Mouse (Mus musculus) testis, adult 2 months (tissue): ENCODE measurements at regions not wholly inside any gene's neighbourhood (a gene's known extent, or its start where the extent isn't known, plus 50 kb on each side); places are given as distances from the start of the nearest gene placed in this dataset.

Experiments used
- H3K27ac ChIP-seq: fragments of 200-500 bp; 2 replicates; pipeline ENCODE4 v1.5.1; 2012; ENCODE audit warnings: low read depth, low read length; ENCODE audit not compliant: control insufficient read depth, insufficient read depth
- H3K27me3 ChIP-seq: fragments of 200-500 bp; 2 replicates; pipeline ENCODE4 v1.6.1; 2012; ENCODE audit warnings: mild to moderate bottlenecking, low read length, moderate library complexity; ENCODE audit not compliant: control insufficient read depth, insufficient read depth
- H3K36me3 ChIP-seq: fragments of 200-500 bp; 2 replicates; pipeline ENCODE4 v1.6.1; 2012; ENCODE audit warnings: mild to moderate bottlenecking, low read length; ENCODE audit not compliant: control insufficient read depth, insufficient read depth
- H3K4me1 ChIP-seq: fragments of 200-500 bp; 2 replicates; pipeline ENCODE4 v1.6.1; 2012; ENCODE audit warnings: low read length; ENCODE audit not compliant: control insufficient read depth, insufficient read depth
- H3K4me3 ChIP-seq: fragments of 200-500 bp; 2 replicates; pipeline ENCODE4 v1.5.1; 2012; ENCODE audit warnings: low read depth, mild to moderate bottlenecking, low read length, moderate library complexity, mixed read lengths; ENCODE audit not compliant: control insufficient read depth
- CTCF ChIP-seq: fragments of 200-500 bp; IDR thresholded peaks from 2 replicates; pipeline ENCODE4 v1.5.1; 2012; ENCODE audit warnings: low read depth, mild to moderate bottlenecking, inconsistent platforms, low read length, moderate library complexity; ENCODE audit not compliant: control insufficient read depth, insufficient read depth, insufficient replicate concordance
- POLR2A ChIP-seq: fragments of 200-500 bp; IDR thresholded peaks from 2 replicates; pipeline ENCODE4 v1.6.1; 2012; ENCODE audit warnings: low read depth, mild to moderate bottlenecking, inconsistent platforms, low read length, moderate library complexity; ENCODE audit not compliant: control insufficient read depth

DNA sequence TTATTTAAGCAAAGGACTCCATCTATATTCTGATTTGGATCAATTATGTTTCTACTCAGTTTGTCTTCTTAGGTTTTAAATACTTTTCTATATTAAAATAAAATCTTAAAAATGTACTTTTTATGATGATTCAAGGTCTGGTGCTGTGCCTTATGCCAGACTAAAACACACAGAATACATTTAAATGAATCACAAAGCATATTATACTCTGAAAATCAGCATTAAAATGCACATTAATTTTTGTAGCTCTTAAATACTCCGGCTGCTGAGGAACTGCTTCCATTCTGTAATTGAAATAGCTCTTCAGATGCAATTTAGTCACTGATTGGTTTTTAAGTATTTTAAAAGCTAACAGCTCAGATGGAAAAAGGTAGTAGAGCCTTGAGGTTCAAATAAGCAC lies 387.6 kb downstream of the Sfmbt2 start:
- Histone ChIP-seq H3K4me3 (no peak overlapping the region), H3K4me1 (no peaks in the 10 kb centered on the region), H3K27ac (no peak overlapping the region), H3K27me3 (no peaks in the 10 kb centered on the region), H3K36me3 (no peaks in the 10 kb centered on the region)
- TF ChIP-seq POLR2A (no peak), CTCF (no peak)

DNA sequence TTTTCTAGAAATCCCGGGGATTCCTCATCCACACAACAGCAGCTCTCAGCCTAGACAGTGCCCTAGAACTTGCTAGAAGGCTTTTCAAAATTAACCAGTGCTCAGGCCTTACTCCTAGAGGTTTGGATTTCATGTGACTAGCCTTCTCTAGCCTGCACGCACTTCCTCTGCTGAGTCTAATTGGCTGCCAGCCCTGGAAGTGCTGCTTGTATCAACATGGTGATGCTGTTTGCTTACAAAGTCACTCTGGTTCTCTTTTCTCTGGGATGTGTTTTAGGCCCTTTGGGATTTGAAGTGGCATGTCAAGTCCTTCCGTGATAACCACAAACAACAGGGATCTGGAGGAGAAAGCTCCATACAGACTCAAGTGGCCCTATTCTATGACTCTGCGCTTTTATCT lies 391.9 kb downstream of the Sfmbt2 start:
- Histone ChIP-seq H3K4me1 (no peaks in the 10 kb centered on the region), H3K27ac (no peak overlapping the region), H3K36me3 (no peaks in the 10 kb centered on the region), H3K4me3 (no peak overlapping the region), H3K27me3 (no peaks in the 10 kb centered on the region)
- no peak for TF ChIP-seq POLR2A
- TF ChIP-seq CTCF = no peak

DNA sequence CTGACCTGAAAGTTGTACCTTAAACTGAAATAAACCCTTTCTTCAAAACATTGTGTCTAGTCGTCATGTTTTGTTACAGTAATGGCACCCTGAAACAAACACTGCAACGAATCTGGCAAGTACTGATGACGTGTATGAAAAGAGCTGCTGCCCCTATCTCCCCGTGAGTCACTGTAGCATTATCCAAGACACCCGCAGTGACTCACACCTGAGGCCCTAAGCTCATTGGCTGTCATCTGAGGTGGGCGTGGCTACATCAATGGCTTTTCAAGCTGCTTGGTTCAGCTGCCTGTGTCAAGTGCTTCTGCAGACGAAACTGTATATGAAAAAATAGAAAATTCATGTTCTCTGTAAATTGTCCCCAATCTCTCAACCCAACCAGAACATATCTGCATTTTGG lies 388.8 kb upstream of the Prkcq start:
- H3K4me3 ChIP-seq = no peak overlapping the region

DNA sequence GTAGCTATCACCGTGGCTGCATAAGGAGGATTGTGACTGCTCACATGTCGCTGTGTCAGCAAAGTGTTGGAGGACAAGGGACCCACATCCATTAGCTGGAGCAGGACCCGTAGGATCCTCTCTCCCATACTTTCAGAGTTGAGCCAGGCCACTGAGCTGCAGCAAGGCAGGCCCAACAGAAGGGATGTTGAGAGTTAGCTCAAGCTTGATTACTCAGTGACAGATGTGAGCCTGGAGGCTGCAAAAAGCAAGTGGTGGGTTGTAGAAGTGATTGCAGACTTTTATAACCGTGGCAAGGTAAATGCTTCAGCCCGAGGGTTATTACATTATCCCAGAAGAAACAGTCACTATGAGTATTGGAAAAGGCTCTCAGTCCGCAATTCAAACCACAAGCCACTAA lies 388.3 kb upstream of the Prkcq start:
- H3K27ac ChIP-seq = no peak overlapping the region
- H3K27me3 ChIP-seq = no peaks in the 10 kb centered on the region
- H3K4me3 ChIP-seq = no peak overlapping the region
- no peaks in the 10 kb centered on the region for H3K36me3 ChIP-seq
- TF ChIP-seq POLR2A (no peak), CTCF (no peak)
- 0 out of 2 replicates have a peak, but pooled peaks cover 2% of the 10 kb centered on the region for H3K4me1 ChIP-seq

More for the DNA sequence above, 388.8 kb upstream of the Prkcq start:
- H3K27me3 ChIP-seq = no peaks in the 10 kb centered on the region
- H3K4me1 ChIP-seq = 0 out of 2 replicates have a peak, but pooled peaks cover 2% of the 10 kb centered on the region
- H3K27ac ChIP-seq = no peak overlapping the region
- H3K36me3 ChIP-seq = no peaks in the 10 kb centered on the region
- TF ChIP-seq CTCF = no peak
- no peak for TF ChIP-seq POLR2A

DNA sequence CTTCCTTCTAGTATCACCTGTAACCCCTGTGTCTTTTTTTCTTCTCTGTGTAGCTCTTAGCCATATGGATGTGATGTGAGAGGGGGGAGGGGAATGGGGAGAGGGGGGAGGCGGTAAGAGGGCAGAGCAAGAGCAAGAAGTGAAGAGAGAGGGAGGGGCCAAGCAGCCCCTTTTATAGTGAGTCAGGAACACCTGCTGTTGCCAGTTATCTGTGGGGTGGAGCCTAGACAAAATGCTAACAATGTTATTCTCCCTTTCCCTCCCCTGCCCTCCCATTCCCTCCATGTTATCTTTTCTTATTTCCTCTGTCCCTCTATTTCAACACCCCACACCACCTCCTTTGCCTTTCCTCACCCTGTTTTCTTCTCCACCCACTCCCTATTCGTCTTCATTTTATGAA lies 387.6 kb upstream of the Prkcq start:
- Histone ChIP-seq H3K27ac (no peak overlapping the region), H3K4me1 (0 out of 2 replicates have a peak, but pooled peaks cover 2% of the 10 kb centered on the region), H3K27me3 (no peaks in the 10 kb centered on the region), H3K4me3 (no peak overlapping the region), H3K36me3 (no peaks in the 10 kb centered on the region)
- TF ChIP-seq POLR2A (no peak), CTCF (no peak)

DNA sequence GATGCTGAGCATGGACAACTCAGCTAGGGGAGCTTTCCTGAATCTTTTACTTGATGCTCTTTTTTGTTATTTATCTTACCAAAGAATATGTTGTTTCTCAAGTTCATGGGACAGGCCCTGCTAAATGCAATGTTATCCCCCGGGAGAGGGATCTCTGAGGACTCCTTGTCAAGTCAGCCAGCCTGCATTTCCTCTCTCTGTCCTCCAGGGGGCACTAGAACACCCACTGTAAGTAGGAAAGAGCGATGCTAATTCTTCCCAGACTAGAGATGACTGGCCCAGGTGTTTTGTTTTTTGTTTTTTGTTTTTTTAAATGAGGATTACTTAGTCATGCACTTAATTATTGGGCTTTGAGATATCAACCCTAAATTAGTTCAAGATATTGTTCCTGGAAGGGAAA lies 386.8 kb upstream of the Prkcq start:
- Histone ChIP-seq H3K36me3 (no peaks in the 10 kb centered on the region), H3K27me3 (no peaks in the 10 kb centered on the region), H3K4me3 (no peak overlapping the region), H3K27ac (no peak overlapping the region), H3K4me1 (0 out of 2 replicates have a peak, but pooled peaks cover 2% of the 10 kb centered on the region)
- peak; percentile 77; the same call in 1 of the 2 replicates for TF ChIP-seq CTCF
- TF ChIP-seq POLR2A = no peak

DNA sequence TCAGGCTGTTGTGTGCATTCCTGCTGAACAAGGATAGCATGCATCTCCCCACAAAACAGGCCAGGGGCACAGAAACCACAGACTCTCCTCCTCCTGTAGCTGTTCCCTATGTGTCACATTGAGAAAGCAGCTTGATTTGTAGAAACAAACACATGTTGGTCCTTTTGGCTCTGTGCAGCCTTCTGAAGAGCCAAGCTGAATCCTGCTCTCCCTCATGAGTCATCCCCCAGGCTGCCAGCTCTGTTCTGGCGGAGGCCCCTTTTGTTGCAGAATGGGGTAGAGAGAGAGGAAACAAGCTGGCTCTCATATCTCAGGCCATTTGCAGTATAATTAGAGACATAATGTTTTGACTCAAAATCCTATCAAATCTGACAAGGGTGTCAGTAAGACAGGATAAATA lies 383.4 kb upstream of the Prkcq start:
- Histone ChIP-seq H3K4me3 (no peak overlapping the region), H3K4me1 (no peaks in the 10 kb centered on the region), H3K36me3 (no peaks in the 10 kb centered on the region), H3K27me3 (no peaks in the 10 kb centered on the region), H3K27ac (no peak overlapping the region)
- TF ChIP-seq POLR2A (no peak), CTCF (no peak)

DNA sequence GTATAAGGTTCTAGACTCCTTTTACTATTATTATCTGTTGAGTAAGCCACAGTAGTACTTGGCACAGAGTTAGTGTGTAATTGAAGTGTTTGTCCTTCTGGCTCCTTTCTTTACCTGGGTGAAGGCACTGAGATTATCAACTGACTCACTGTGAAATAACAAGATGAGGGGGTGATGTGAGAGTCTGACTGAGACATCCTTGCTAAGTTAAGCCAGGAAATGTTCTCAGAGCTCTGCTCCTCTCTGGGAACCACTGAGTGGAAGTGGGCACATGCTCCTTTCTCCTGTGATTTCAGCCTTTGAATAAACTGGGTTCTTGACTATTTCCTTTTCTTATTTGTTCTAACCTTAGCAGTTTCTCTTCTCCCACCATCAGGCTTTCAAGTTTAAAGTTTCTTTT lies 380.7 kb upstream of the Prkcq start:
- Histone ChIP-seq H3K36me3 (no peaks in the 10 kb centered on the region), H3K27me3 (no peaks in the 10 kb centered on the region), H3K4me1 (no peaks in the 10 kb centered on the region), H3K27ac (no peak overlapping the region), H3K4me3 (no peak overlapping the region)
- TF ChIP-seq POLR2A (no peak), CTCF (no peak)
